Mouse (Mus musculus) MEL (cell line): ENCODE results near the gene Ubtd2.

Source experiments
- BHLHE40 ChIP-seq: IDR thresholded peaks from 2 replicates; pipeline ENCODE4 v1.6.1; 2012; ENCODE audit warnings: low read depth, mild to moderate bottlenecking, inconsistent platforms, low read length, improper control_type of control experiment, borderline replicate concordance
- CTCF ChIP-seq, 3 experiments: IDR thresholded peaks in 2 of 3; conservative IDR thresholded peaks in 1 of 3; 2 replicates each; pipeline ENCODE4 v1.5.1; 2011 to 2012; ENCODE audit warnings: low read length in 3 of 3, low read depth in 2 of 3, mild to moderate bottlenecking in 2 of 3, improper control_type of control experiment in 1 of 3, inconsistent platforms in 1 of 3, mixed read lengths in 1 of 3, moderate library complexity in 1 of 3; ENCODE audit not compliant: control insufficient read depth in 1 of 3, insufficient read depth in 1 of 3, poor library complexity in 1 of 3, severe bottlenecking in 1 of 3
- ELF1 ChIP-seq: IDR thresholded peaks from 2 replicates; pipeline ENCODE4 v1.6.1; 2014; ENCODE audit warnings: low read depth, mild to moderate bottlenecking, inconsistent platforms, low read length, improper control_type of control experiment, moderate library complexity
- EP300 ChIP-seq, 2 experiments: IDR thresholded peaks; 2 replicates each; pipeline ENCODE4 v1.6.1; 2011; ENCODE audit warnings: improper control_type of control experiment in 2 of 2, low read length in 2 of 2, low read depth in 1 of 2, mild to moderate bottlenecking in 1 of 2
- GABPA ChIP-seq: IDR thresholded peaks from 2 replicates; pipeline ENCODE4 v1.6.1; 2012; ENCODE audit warnings: low read depth, mild to moderate bottlenecking, inconsistent platforms, low read length, improper control_type of control experiment, moderate library complexity
- HCFC1 ChIP-seq: IDR thresholded peaks from 2 replicates; pipeline ENCODE4 v1.6.1; 2012; ENCODE audit warnings: low read depth, mild to moderate bottlenecking, inconsistent platforms, low read length, improper control_type of control experiment, moderate library complexity
- NRF1 ChIP-seq: IDR thresholded peaks from 2 replicates; pipeline ENCODE4 v1.6.1; 2014; ENCODE audit warnings: low read depth, mild to moderate bottlenecking, inconsistent platforms, low read length, improper control_type of control experiment, moderate library complexity; ENCODE audit not compliant: poor library complexity, insufficient read depth, severe bottlenecking
- POLR2A ChIP-seq, 2 experiments: IDR thresholded peaks; 2 replicates each; pipeline ENCODE4 v1.6.1; 2011 to 2012; ENCODE audit warnings: low read length in 2 of 2, mild to moderate bottlenecking in 2 of 2, control low read depth in 1 of 2, improper control_type of control experiment in 1 of 2, low read depth in 1 of 2, moderate library complexity in 1 of 2; ENCODE audit not compliant: control insufficient read depth in 1 of 2, insufficient read depth in 1 of 2, poor library complexity in 1 of 2
- POLR2AphosphoS2 ChIP-seq: IDR thresholded peaks from 2 replicates; pipeline ENCODE4 v1.6.1; 2011; ENCODE audit warnings: low read length, improper control_type of control experiment
- RCOR1 ChIP-seq: IDR thresholded peaks from 2 replicates; pipeline ENCODE4 v1.6.1; 2012; ENCODE audit warnings: low read depth, mild to moderate bottlenecking, inconsistent platforms, low read length, improper control_type of control experiment
- SMC3 ChIP-seq: IDR thresholded peaks from 2 replicates; pipeline ENCODE4 v1.6.1; 2011; ENCODE audit warnings: low read depth, low read length, improper control_type of control experiment
- TAL1 ChIP-seq: IDR thresholded peaks from 2 replicates; pipeline ENCODE4 v1.6.1; 2012; ENCODE audit warnings: mild to moderate bottlenecking, inconsistent platforms, low read length, moderate library complexity, mixed read lengths
- USF1 ChIP-seq: IDR thresholded peaks from 2 replicates; pipeline ENCODE4 v1.6.1; 2014; ENCODE audit warnings: low read depth, mild to moderate bottlenecking, inconsistent platforms, low read length, improper control_type of control experiment, moderate library complexity

DNA sequence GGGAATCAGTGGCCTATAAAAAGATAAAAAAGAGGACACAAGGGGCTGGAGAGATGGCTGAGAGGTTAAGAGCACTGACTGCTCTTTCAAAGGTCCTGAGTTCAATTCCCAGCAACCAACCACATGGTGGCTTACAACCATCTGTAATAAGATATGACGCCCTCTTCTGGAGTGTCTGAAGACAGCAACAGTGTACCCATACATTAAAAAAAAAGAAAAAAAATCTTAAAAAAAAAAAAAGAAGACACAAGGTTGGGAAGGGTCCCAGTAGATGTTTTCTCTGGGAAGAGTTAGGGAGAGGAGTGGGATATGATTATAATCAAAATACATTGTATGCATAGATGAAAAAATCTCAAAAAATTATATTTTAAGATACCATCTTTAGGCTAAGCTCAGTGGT lies 10.0 kb upstream of the Ubtd2 start:
- TF ChIP-seq TAL1 (no peak), USF1 (no peak), CTCF (IDR thresholded peaks at IDR 0.05 in 2 of 3, conservative IDR thresholded peaks at IDR 0.05 in 1 of 3; ENCODE audit: control insufficient read depth in 1 of 3, insufficient read depth in 1 of 3, low read depth in 2 of 3, low read length in 3 of 3, poor library complexity in 1 of 3, severe bottlenecking in 1 of 3) (peak in 1 of 3 experiments; percentile 23; a peak in 1 of 6 replicates), NRF1 (no peak), HCFC1 (no peak), GABPA (no peak), RCOR1 (no peak), POLR2A (IDR thresholded peaks at IDR 0.05; ENCODE audit: control insufficient read depth in 1 of 2, insufficient read depth in 1 of 2, low read depth in 1 of 2, low read length in 2 of 2, poor library complexity in 1 of 2) (no peak), BHLHE40 (no peak), EP300 (IDR thresholded peaks at IDR 0.05; ENCODE audit: low read depth in 1 of 2, low read length in 2 of 2) (no peak), SMC3 (no peak), POLR2AphosphoS2 (no peak), ELF1 (no peak)
